Mouse (Mus musculus) frontal cortex, adult 2 months (tissue): ENCODE data around the gene Serpina3g. TPM values are rescaled to one million over a fixed set of nuclear protein-coding genes. Genes with fewer than 3 reads are reported as not detected.
"Not testable (repeated sequence)": the region's sequence is repeated elsewhere in the genome, so short reads cannot be mapped to it uniquely, and the experiment has no call there.

Experiments used
- DNase-seq, 2 experiments: peaks; one replicate each; pipeline ENCODE4 v3.0.0; 2022; ENCODE audit warnings: low spot score in 1 of 2; ENCODE audit errors: extremely low spot score in 1 of 2
- polyA plus RNA-seq: library from polyadenylated mRNA; depleted of rRNA; stranded (reverse); fragments of >200 nt; gene quantifications from 2 replicates; pipeline ENCODE4 v1.2.3, GENCODE M21; 2012; rRNA removed

The Serpina3g gene
- polyA plus RNA-seq: 0.24 and 0.27 TPM in 2 replicates

- no peak for DNase-seq
Measured at GRCm38 (mm10) chr12:104235915-104236314, at the start of gene Serpina3g. Gene Serpina3g, plus strand, starts transcription at chr12:104236245.

GRCm38 (mm10) chr12:104189246-104189645, 46.8 kb upstream of the Serpina3g start:
- no peak for DNase-seq

GRCm38 (mm10) chr12:104190852-104191251, 45.2 kb upstream of the Serpina3g start:
- no peak for DNase-seq

- DNase-seq: no peak
Measured at GRCm38 (mm10) chr12:104209149-104209548, 26.9 kb upstream of the Serpina3g start.

- no peak for DNase-seq
Measured at GRCm38 (mm10) chr12:104209802-104210201, 26.2 kb upstream of the Serpina3g start.

GRCm38 (mm10) chr12:104213689-104214444, 22.2 kb upstream of the Serpina3g start:
- no peak for DNase-seq

- no peak for DNase-seq
Measured at GRCm38 (mm10) chr12:104214445-104214753, 21.6 kb upstream of the Serpina3g start, which contains the start of gene Serpina3f. Gene Serpina3f, plus strand, starts transcription at chr12:104214544.

- DNase-seq: no peak
Measured at GRCm38 (mm10) chr12:104215249-104215648, 20.8 kb upstream of the Serpina3g start.

GRCm38 (mm10) chr12:104221616-104222015, 14.4 kb upstream of the Serpina3g start:
- no peak for DNase-seq

GRCm38 (mm10) chr12:104223690-104224089, 12.4 kb upstream of the Serpina3g start:
- DNase-seq: no peak

GRCm38 (mm10) chr12:104224598-104225300, 11.3 kb upstream of the Serpina3g start:
- no peak for DNase-seq

GRCm38 (mm10) chr12:104230762-104231161, 5.3 kb upstream of the Serpina3g start:
- DNase-seq: no peak

GRCm38 (mm10) chr12:104238048-104238447, 2.0 kb downstream of the Serpina3g start:
- DNase-seq: not testable (repeated sequence)

GRCm38 (mm10) chr12:104243307-104243706, 7.3 kb downstream of the Serpina3g start:
- no peak for DNase-seq

GRCm38 (mm10) chr12:104245092-104245491, 9.0 kb downstream of the Serpina3g start:
- DNase-seq: peak in 1 of 2 experiments; percentile 45

- peak in 1 of 2 experiments; percentile 36 for DNase-seq
Measured at GRCm38 (mm10) chr12:104245595-104245994, 9.6 kb downstream of the Serpina3g start.

- no peak for DNase-seq
Measured at GRCm38 (mm10) chr12:104247553-104248002, 11.5 kb downstream of the Serpina3g start.

- DNase-seq: peak in 1 of 2 experiments; percentile 12
Measured at GRCm38 (mm10) chr12:104248231-104248630, 12.2 kb downstream of the Serpina3g start.

GRCm38 (mm10) chr12:104261041-104261440, 25.0 kb downstream of the Serpina3g start:
- DNase-seq: no peak

GRCm38 (mm10) chr12:104262863-104263262, 26.8 kb downstream of the Serpina3g start, which contains the start of gene Serpina3i:
Gene Serpina3i, plus strand, starts transcription at chr12:104263122.
- DNase-seq: no peak

- DNase-seq: no peak
Measured at GRCm38 (mm10) chr12:104266374-104266773, 30.3 kb downstream of the Serpina3g start.
